In genomic region chr17:28092297-28092696, GRCm38 (mm10) we compare ENCODE assay signal across 16 mouse cellular contexts. TPM values are rescaled to one million over a fixed set of nuclear protein-coding genes. Genes with fewer than 3 reads are reported as not detected.
DNase-seq lines count a peak whose midpoint lies in the region; ATAC-seq and TF ChIP-seq lines count a peak whose summit lies in the region.
"Had no signal": no experiment of that assay in that cellular context is flagged by ENCODE, and none has a peak within 500 bp of the region (broad histone marks: within the 10 kb centered on the region; RNA-seq: fewer than 3 reads in every experiment).

No protein-coding gene starts in this region.

- H3K4me1 ChIP-seq in liver, adult 2 months (ENCODE audit: control insufficient read depth, insufficient read depth, low read length) = no peaks in the 10 kb centered on the region
- peaks cover 37% of the 10 kb centered on the region for H3K4me1 ChIP-seq in E14TG2a.4 (replicated peaks; ENCODE audit: low read depth, low read length)
- H3K4me1 ChIP-seq in bone marrow, adult 2 months (ENCODE audit: control insufficient read depth, insufficient read depth, low read length) = no peaks in the 10 kb centered on the region
- peaks cover 3% of the 10 kb centered on the region for H3K4me1 ChIP-seq in hindbrain, embryonic 13.5 days (replicated peaks)
- H3K4me1 ChIP-seq: forebrain, embryonic 15.5 days had no signal

- no peak overlapping the region for H3K4me3 ChIP-seq in liver, adult 2 months (ENCODE audit: insufficient read depth, low read depth, low read length)
- no peak overlapping the region for H3K4me3 ChIP-seq in E14TG2a.4 (replicated peaks; ENCODE audit: low read length)
- no peak overlapping the region for H3K4me3 ChIP-seq in bone marrow, adult 2 months (replicated peaks; ENCODE audit: control insufficient read depth, low read depth, low read length)
- no peak overlapping the region for H3K4me3 ChIP-seq in hindbrain, embryonic 13.5 days
- H3K4me3 ChIP-seq: forebrain, embryonic 15.5 days; heart, embryonic 13.5 days; limb, embryonic 15.5 days; midbrain, embryonic 13.5 days had no signal

- TF ChIP-seq CTCF in liver, adult 2 months (IDR thresholded peaks at IDR 0.05; ENCODE audit: low read depth, low read length) = peak; percentile 29; the same call in 1 of the 2 replicates
- TF ChIP-seq CTCF in E14TG2a.4 (conservative IDR thresholded peaks at IDR 0.05; ENCODE audit: low read length) = peak; percentile 64
- TF ChIP-seq CTCF in bone marrow, adult 2 months (IDR thresholded peaks at IDR 0.05; ENCODE audit: control insufficient read depth, insufficient read depth, low read length) = 0 out of 2 replicates have a peak, but pooled peaks have one; percentile 23

- H3K27me3 ChIP-seq in liver, adult 2 months (ENCODE audit: control insufficient read depth, insufficient read depth, low read length) = no peaks in the 10 kb centered on the region
- no peaks in the 10 kb centered on the region for H3K27me3 ChIP-seq in E14TG2a.4 (ENCODE audit: insufficient read depth, low read length)
- no peaks in the 10 kb centered on the region for H3K27me3 ChIP-seq in hindbrain, embryonic 13.5 days
- H3K27me3 ChIP-seq: forebrain, embryonic 15.5 days; heart, embryonic 13.5 days; limb, embryonic 15.5 days; midbrain, embryonic 13.5 days had no signal

- peak; percentile 39 for DNase-seq in embryo, embryonic 10.5 days (ENCODE audit: low spot score)
- DNase-seq in embryo, embryonic 11 days = no peak
- no peak for DNase-seq in liver, adult 2 months (ENCODE audit: extremely low read depth, low read depth, low spot score)
- DNase-seq in liver = no peak
- DNase-seq in right cerebral cortex, adult 2 months (ENCODE audit: low spot score in 2 of 2) = no peak
- DNase-seq: adrenal gland, postnatal 14 days; gastrocnemius, postnatal 25 days; kidney, adult 18-20 months; lung, postnatal 4 days had no signal

- H3K4me2 ChIP-seq in hindbrain, embryonic 13.5 days = no peak overlapping the region
- H3K4me2 ChIP-seq: forebrain, embryonic 15.5 days; heart, embryonic 13.5 days; limb, embryonic 15.5 days; midbrain, embryonic 13.5 days had no signal

- H3K27ac ChIP-seq in liver, adult 2 months (replicated peaks; ENCODE audit: insufficient read depth, low read depth, low read length) = no peak overlapping the region
- no peak overlapping the region for H3K27ac ChIP-seq in bone marrow, adult 2 months (ENCODE audit: control insufficient read depth, insufficient read depth, low read depth, low read length, poor library complexity)
- H3K27ac ChIP-seq in hindbrain, embryonic 13.5 days = no peak overlapping the region
- H3K27ac ChIP-seq: forebrain, embryonic 15.5 days; heart, embryonic 13.5 days; limb, embryonic 15.5 days; midbrain, embryonic 13.5 days had no signal

- TF ChIP-seq POLR2A in liver, adult 2 months (IDR thresholded peaks at IDR 0.05; ENCODE audit: extremely low read depth, insufficient read depth, low read length) = no peak
- no peak for TF ChIP-seq POLR2A in bone marrow, adult 2 months (IDR thresholded peaks at IDR 0.05; ENCODE audit: borderline replicate concordance, control insufficient read depth, low read depth, low read length)

- no peaks in the 10 kb centered on the region for H3K36me3 ChIP-seq in liver, adult 2 months (ENCODE audit: control insufficient read depth, insufficient read depth, low read length)
- H3K36me3 ChIP-seq in E14TG2a.4 (ENCODE audit: insufficient read depth, low read length) = no peaks in the 10 kb centered on the region
- no peaks in the 10 kb centered on the region for H3K36me3 ChIP-seq in hindbrain, embryonic 13.5 days
- H3K36me3 ChIP-seq: forebrain, embryonic 15.5 days; heart, embryonic 13.5 days; limb, embryonic 15.5 days; midbrain, embryonic 13.5 days had no signal

- H3K9ac ChIP-seq in liver, adult 2 months (ENCODE audit: low read depth, low read length) = no peak overlapping the region
- H3K9ac ChIP-seq in hindbrain, embryonic 13.5 days = no peak overlapping the region
- H3K9ac ChIP-seq: forebrain, embryonic 15.5 days; heart, embryonic 13.5 days; limb, embryonic 15.5 days; midbrain, embryonic 13.5 days had no signal

- no peaks in the 10 kb centered on the region for H3K79me2 ChIP-seq in liver, adult 2 months (ENCODE audit: control insufficient read depth, insufficient read depth, low read length)

- H3K9me3 ChIP-seq in E14TG2a.4 (ENCODE audit: low read length) = peaks cover 5% of the 10 kb centered on the region
- H3K9me3 ChIP-seq in hindbrain, embryonic 13.5 days = 0 out of 2 replicates have a peak, but pooled peaks cover 2% of the 10 kb centered on the region
- H3K9me3 ChIP-seq: limb, embryonic 15.5 days had no signal

- no peak for ATAC-seq in hindbrain, embryonic 13.5 days (ENCODE audit: low FRiP score)
- ATAC-seq: forebrain, embryonic 15.5 days; midbrain, embryonic 13.5 days had no signal

- 97% methylated on average over 2 of the region's 2 CpGs for whole genome bisulfite sequencing in liver, adult 2 months
- 85% methylated on average over 2 of the region's 2 CpGs for WGBS in bone marrow, adult 2 months
- WGBS in hindbrain, embryonic 13.5 days = 92% methylated on average over 2 of the region's 2 CpGs

RNA-seq across cellular contexts. Expression of gene Tcp11, which starts 11.9 kb away (rescaled TPM):
- not detected in 2 replicates for total RNA-seq in liver, adult 2 months (2014; rRNA removed)
- not detected in 2 replicates for polyA plus RNA-seq in liver, adult 2 months (2012; rRNA removed)
- polyA plus RNA-seq in bone marrow, adult 2 months (2011; ENCODE audit: insufficient read depth, insufficient read length, low replicate concordance, missing spikeins) = 0.83 and 1.9 TPM in 2 replicates
- 1.4 and 1.7 TPM in 2 replicates for polyA plus RNA-seq in hindbrain, embryonic 13.5 days (2015; fragmentation: Nextera tagmentation; extraction: Ambion mirVana)
- total RNA-seq: adrenal gland, postnatal 14 days; gastrocnemius, postnatal 25 days had no signal

RNA-seq across cellular contexts. Expression of gene Scube3, which starts 49.6 kb away (rescaled TPM):
- under 0.01 TPM in 1 of 2 replicates, not detected in the other for total RNA-seq in liver, adult 2 months (2014; rRNA removed)
- 0.05 and 0.06 TPM in 2 replicates for polyA plus RNA-seq in liver, adult 2 months (2012; rRNA removed)
- 0.57 TPM in 1 of 2 replicates, not detected in the other for polyA plus RNA-seq in bone marrow, adult 2 months (2011; ENCODE audit: insufficient read depth, insufficient read length, low replicate concordance, missing spikeins)
- polyA plus RNA-seq in hindbrain, embryonic 13.5 days (2015; fragmentation: Nextera tagmentation; extraction: Ambion mirVana) = 5.1 and 5.7 TPM in 2 replicates
